Mouse (Mus musculus) limb, embryonic 14.5 days (tissue): ENCODE measurements around the gene Ccpg1. TPM values are rescaled to one million over a fixed set of nuclear protein-coding genes. Genes with fewer than 3 reads are reported as not detected.

Source experiments
- ATAC-seq: fragments of 200-750 bp; cut with Nextera tagmentation; 2 replicates; pipeline ENCODE4 v1.8.0; 2017; ENCODE audit warnings: low read depth, moderate number of reproducible peaks, moderate TSS enrichment; ENCODE audit not compliant: low FRiP score
- DNase-seq: peaks from one replicate; pipeline ENCODE4 v3.0.0-alpha.2; 2015; ENCODE audit warnings: low spot score
- H3K27ac ChIP-seq: fragments of 300-500 bp; sonication (generic); replicated peaks from 2 replicates; pipeline ENCODE4 v1.5.1; 2014; ENCODE audit warnings: low read depth, mild to moderate bottlenecking, low read length, moderate library complexity, mixed read lengths
- H3K27me3 ChIP-seq: fragments of 300-500 bp; sonication (generic); 2 replicates; pipeline ENCODE4 v1.6.1; 2014; ENCODE audit warnings: low read length, mixed read lengths; ENCODE audit not compliant: control insufficient read depth, insufficient read depth
- H3K36me3 ChIP-seq: fragments of 300-500 bp; sonication (generic); 2 replicates; pipeline ENCODE4 v1.6.1; 2014; ENCODE audit warnings: mild to moderate bottlenecking, low read length, moderate library complexity, mixed read lengths; ENCODE audit not compliant: control insufficient read depth, insufficient read depth
- H3K4me1 ChIP-seq: fragments of 300-500 bp; sonication (generic); 2 replicates; pipeline ENCODE4 v1.6.1; 2014; ENCODE audit warnings: antibody characterized with exemption, low read length, mixed read lengths; ENCODE audit not compliant: control insufficient read depth, insufficient read depth
- H3K4me2 ChIP-seq: fragments of 300-500 bp; sonication (generic); replicated peaks from 2 replicates; pipeline ENCODE4 v1.6.1; 2014; ENCODE audit warnings: low read depth, mild to moderate bottlenecking, low read length, moderate library complexity; ENCODE audit not compliant: severe bottlenecking
- H3K4me3 ChIP-seq: fragments of 300-500 bp; sonication (generic); replicated peaks from 2 replicates; pipeline ENCODE4 v1.5.1; 2014; ENCODE audit warnings: low read length
- H3K9ac ChIP-seq: fragments of 300-500 bp; sonication (generic); 2 replicates; pipeline ENCODE4 v1.6.1; 2014; ENCODE audit warnings: mild to moderate bottlenecking, low read depth, low read length, moderate library complexity; ENCODE audit not compliant: severe bottlenecking
- H3K9me3 ChIP-seq: fragments of 300-500 bp; sonication (generic); 2 replicates; pipeline ENCODE4 v1.6.1; 2016; ENCODE audit warnings: low read length; ENCODE audit not compliant: control insufficient read depth
- POLR2A ChIP-seq: fragments of 200-500 bp; IDR thresholded peaks from 2 replicates; pipeline ENCODE4 v1.8.0; 2012; ENCODE audit warnings: inconsistent platforms, mild to moderate bottlenecking, moderate library complexity, borderline replicate concordance; ENCODE audit not compliant: insufficient read depth, insufficient read length; ENCODE audit errors: extremely low read depth
- whole genome bisulfite sequencing: fragments of 180-500 bp; shearing (Covaris S2); extraction: QIAGEN DNeasy Blood & Tissue Kit; methylation state at CpG from one replicate; pipeline ENCODE4 v1.1.7; 2014; 5-methylcytosine and 5-hydroxymethylcytosine counted together
- polyA plus RNA-seq, 2 experiments: library from polyadenylated mRNA; depleted of rRNA in 1 of 2; stranded (reverse) in 1 of 2; unstranded in 1 of 2; fragments of >200 nt; fragmentation: Nextera tagmentation in 1 of 2; extraction: Ambion mirVana in 1 of 2; gene quantifications; 2 replicates each; pipeline versions ENCODE4 v1.2.1 to v1.2.3; 2012 to 2014

The Ccpg1 gene
- polyA plus RNA-seq, 2 experiments, result 14.6 to 28.1 TPM

DNA sequence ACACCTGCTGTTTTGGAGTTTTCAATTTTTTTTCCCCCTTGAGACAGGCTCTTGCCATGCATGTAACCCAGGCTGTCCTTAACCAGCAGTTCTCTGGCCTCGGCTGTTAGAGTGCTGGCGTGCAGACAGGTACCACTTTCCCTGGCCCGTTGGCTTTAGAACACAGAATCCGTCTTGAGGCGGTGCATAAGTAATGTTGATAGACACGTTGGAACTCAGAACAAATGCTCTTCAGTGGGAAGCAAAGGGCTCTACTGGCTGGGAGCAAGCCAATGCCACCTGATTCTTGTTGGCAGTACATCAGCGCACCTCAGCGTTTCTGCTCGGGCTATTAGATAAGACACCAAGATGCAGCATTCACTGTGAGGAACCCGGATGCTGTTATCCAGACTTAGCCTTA is 34.6 kb downstream of the Ccpg1 start:
- peaks cover 71% of the 10 kb centered on the region for H3K36me3 ChIP-seq
- TF ChIP-seq POLR2A, result no peak
- H3K27ac ChIP-seq, result no peak overlapping the region
- H3K4me2 ChIP-seq, result no peak overlapping the region
- DNase-seq, result no peak
- no peak for ATAC-seq
- H3K9me3 ChIP-seq, result no peaks in the 10 kb centered on the region
- no peaks in the 10 kb centered on the region for H3K27me3 ChIP-seq
- no peaks in the 10 kb centered on the region for H3K4me1 ChIP-seq
- no peak overlapping the region for H3K9ac ChIP-seq
- no peak overlapping the region for H3K4me3 ChIP-seq
- WGBS, result 94% methylated on average over 10 of the region's 10 CpGs

- DNase-seq, result no peak
- no peaks in the 10 kb centered on the region for H3K4me1 ChIP-seq
- H3K4me3 ChIP-seq, result no peak overlapping the region
- 93% methylated on average over 5 of the region's 5 CpGs for WGBS
- H3K36me3 ChIP-seq, result peaks cover 65% of the 10 kb centered on the region
- TF ChIP-seq POLR2A, result no peak
- H3K4me2 ChIP-seq, result no peak overlapping the region
- no peak overlapping the region for H3K27ac ChIP-seq
- ATAC-seq, result no peak
- no peaks in the 10 kb centered on the region for H3K27me3 ChIP-seq
- H3K9me3 ChIP-seq, result no peaks in the 10 kb centered on the region
- H3K9ac ChIP-seq, result no peak overlapping the region
Measured at GRCm38 (mm10) chr9:73020566-73021097, 35.4 kb downstream of the Ccpg1 start.

- H3K4me1 ChIP-seq, result no peaks in the 10 kb centered on the region
- peak overlapping the region; percentile 35; the same call in 1 of the 2 replicates for H3K4me2 ChIP-seq
- peak overlapping the region; percentile 16; the same call in 1 of the 2 replicates for H3K9ac ChIP-seq
- H3K9me3 ChIP-seq, result no peaks in the 10 kb centered on the region
- no peak for TF ChIP-seq POLR2A
- no peak overlapping the region for H3K27ac ChIP-seq
- H3K4me3 ChIP-seq, result peak overlapping the region; percentile 16
- 26% methylated on average over 16 of the region's 17 CpGs for WGBS
- no peak for DNase-seq
- no peaks in the 10 kb centered on the region for H3K27me3 ChIP-seq
- peaks cover 31% of the 10 kb centered on the region for H3K36me3 ChIP-seq
- ATAC-seq, result peak; percentile 55; the same call in 1 of the 2 replicates
Measured at GRCm38 (mm10) chr9:73025818-73026636, 40.8 kb downstream of the Ccpg1 start.

- WGBS, result 96% methylated on average over 1 of the region's 1 CpGs
- Histone ChIP-seq H3K36me3 (peaks cover 48% of the 10 kb centered on the region), H3K9ac (no peak overlapping the region), H3K4me3 (no peak overlapping the region), H3K27me3 (no peaks in the 10 kb centered on the region), H3K9me3 (no peaks in the 10 kb centered on the region), H3K4me2 (no peak overlapping the region), H3K4me1 (no peaks in the 10 kb centered on the region), H3K27ac (no peak overlapping the region)
- DNase-seq (no peak), ATAC-seq (no peak)
- no peak for TF ChIP-seq POLR2A
Measured at GRCm38 (mm10) chr9:73030443-73030842, 45.2 kb downstream of the Ccpg1 start.

DNA sequence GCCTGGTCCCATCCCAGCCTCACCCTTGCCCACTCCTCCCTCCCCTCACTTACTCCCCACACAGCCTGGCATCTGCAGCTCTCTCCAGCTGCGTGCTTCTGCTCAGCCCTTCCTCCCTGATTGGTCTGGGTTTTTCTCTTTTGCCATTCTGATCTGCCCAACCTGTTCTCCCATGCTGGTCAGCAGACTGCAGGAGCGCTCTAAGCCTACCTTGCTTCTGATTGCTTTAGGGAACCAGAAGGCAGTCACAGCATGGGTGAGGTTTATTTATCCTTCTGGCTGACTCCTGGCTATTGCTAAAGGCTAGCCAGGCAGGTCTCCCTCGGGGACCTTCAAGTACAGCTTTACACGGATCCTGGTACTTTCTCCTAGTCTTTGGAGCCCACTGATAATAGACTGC is 46.2 kb downstream of the Ccpg1 start:
- no peak for TF ChIP-seq POLR2A
- 82% methylated on average over 4 of the region's 4 CpGs for WGBS
- ATAC-seq (no peak), DNase-seq (no peak)
- H3K4me1 ChIP-seq, result no peaks in the 10 kb centered on the region
- no peaks in the 10 kb centered on the region for H3K9me3 ChIP-seq
- no peak overlapping the region for H3K4me3 ChIP-seq
- no peak overlapping the region for H3K4me2 ChIP-seq
- no peak overlapping the region for H3K9ac ChIP-seq
- H3K36me3 ChIP-seq, result peaks cover 55% of the 10 kb centered on the region
- H3K27ac ChIP-seq, result no peak overlapping the region
- H3K27me3 ChIP-seq, result no peaks in the 10 kb centered on the region
